Mouse (Mus musculus): Measurements from ENCODE around the gene Timm23.
"Not testable (repeated sequence)": the region's sequence is repeated elsewhere in the genome, so short reads cannot be mapped to it uniquely, and the experiment has no call there.

Timm23 gene

GRCm38 (mm10) chr14:32164173-32165051 lies 37.3 kb downstream of the Timm23 start:
- DNase-seq: no peak

DNA sequence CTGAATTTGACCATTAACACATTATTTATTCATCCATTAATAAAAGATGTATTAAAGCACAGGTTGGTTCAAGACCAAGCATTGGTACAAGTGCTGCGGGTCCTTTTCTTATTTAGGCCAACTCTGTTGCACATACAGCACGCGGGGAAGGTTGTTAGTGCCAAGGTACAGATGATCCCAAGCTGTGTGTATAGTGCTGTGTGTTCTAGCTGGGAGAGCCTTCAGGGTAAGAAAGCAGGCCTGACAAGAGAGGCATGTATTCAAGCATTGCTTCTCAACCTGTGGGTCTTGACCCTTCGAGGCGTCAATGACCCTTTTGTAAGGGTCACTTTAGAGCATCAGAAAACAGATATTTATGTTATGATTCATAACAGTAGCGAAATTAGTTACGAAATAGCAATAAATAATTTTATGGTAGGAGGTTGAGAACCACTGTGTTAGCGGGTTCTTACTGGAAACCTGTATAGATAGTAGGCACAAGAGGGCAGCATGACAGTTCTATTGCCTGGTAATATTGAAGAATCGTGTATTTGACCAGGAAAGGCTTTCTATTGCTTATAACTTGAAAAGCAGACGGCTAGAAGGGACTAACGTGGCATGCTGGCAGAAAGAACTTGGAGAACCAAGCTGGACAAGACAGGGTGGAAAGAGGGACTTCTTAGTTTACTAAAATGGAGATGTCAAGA lies 38.4 kb downstream of the Timm23 start:
- DNase-seq: no peak

- DNase-seq: no peak
Measured at GRCm38 (mm10) chr14:32162231-32162630, 39.5 kb downstream of the Timm23 start.

GRCm38 (mm10) chr14:32161090-32161885 lies 40.4 kb downstream of the Timm23 start:
- no peak for DNase-seq

DNA sequence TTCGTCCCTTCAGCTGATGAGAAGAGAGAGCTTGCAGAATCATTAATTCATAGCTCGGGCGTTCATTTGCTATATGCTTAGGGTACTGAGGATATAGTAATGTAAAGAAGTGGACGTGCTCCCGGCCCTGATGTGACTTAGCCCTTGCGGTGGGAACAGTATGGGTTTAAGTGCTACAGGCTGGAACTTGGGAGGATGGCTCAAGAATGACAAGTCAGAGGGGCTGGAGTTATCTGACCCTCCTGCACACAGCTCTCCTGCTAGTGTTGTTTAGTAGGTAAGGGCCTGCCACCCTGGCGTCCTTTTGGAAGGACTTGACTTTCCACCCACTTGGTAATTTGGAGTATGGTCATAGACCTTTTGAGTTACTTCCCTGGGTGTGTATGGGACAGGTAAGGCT lies 41.1 kb downstream of the Timm23 start:
- DNase-seq: no peak

- peak; percentile 98 for DNase-seq
Measured at GRCm38 (mm10) chr14:32159690-32160246, 41.9 kb downstream of the Timm23 start, which contains the start of gene Ncoa4. Gene Ncoa4 (plus strand): TSS chr14:32159865.

DNA sequence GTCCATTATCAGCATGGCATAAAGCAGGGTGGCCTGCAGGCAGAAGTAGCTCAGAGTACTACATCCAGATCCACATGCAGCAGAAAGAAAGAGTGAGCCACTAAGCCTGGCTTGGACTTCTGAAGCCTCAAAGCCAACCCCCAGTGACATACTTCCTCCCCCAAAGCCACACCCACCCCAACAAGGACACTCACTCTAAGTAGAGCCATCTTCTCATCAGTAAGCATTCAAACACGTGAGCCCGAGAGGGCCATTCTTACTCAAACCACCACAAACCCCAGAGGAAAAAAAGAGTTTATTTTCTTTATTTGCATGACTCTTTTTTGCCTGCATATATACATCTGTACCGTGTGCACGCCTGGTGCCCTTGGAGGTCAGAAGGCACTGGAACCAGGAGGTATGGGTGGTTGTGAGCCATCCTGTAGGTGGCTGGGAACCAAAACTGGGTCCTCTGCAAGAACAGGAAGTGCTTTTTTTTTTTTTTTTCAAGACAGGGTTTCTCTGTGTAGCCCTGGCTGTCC lies 42.5 kb downstream of the Timm23 start:
- no peak for DNase-seq

- DNase-seq: no peak
Measured at GRCm38 (mm10) chr14:32154758-32155157, 46.9 kb downstream of the Timm23 start.

DNA sequence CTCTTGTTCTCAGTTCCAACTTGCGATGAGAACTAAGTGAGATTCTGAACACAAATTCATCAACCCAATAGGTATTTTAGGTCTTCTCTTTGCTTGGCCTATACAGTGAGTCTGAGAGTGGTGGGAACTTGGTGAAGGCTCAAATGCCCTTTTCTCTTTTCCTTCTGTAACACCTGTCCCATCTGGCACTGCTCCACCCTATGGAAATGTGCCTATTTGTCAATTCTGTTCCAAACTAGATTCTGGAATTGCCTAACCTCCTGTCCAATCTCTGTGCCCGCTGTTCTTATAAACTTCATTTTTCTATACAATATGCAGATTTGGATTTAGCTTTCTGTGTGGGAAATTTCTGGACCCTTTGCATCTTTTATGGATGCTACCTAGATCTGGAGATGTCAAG lies 48.5 kb downstream of the Timm23 start:
- DNase-seq: no peak

GRCm38 (mm10) chr14:32152243-32152965 lies 49.3 kb downstream of the Timm23 start:
- DNase-seq: no peak

DNA sequence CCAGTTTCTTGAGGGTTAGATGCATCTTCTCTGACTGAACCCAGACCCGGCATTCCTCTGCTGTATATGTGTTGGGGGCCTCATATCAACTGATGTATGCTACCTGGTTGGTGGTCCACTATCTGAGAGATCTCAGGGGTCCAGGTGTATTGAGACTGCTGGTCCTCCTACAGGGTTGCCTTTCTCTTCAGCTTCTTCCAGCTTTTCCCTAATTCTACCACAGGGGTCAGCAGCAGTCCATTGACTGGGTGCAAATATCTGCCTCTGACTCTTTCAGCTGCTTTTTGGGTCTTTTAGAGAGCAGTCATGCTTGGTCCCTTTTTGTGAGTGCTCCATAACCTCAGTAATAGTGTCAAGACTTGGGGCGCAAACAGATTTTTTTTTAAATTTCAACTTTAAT lies 50.8 kb downstream of the Timm23 start:
- DNase-seq: no peak

DNA sequence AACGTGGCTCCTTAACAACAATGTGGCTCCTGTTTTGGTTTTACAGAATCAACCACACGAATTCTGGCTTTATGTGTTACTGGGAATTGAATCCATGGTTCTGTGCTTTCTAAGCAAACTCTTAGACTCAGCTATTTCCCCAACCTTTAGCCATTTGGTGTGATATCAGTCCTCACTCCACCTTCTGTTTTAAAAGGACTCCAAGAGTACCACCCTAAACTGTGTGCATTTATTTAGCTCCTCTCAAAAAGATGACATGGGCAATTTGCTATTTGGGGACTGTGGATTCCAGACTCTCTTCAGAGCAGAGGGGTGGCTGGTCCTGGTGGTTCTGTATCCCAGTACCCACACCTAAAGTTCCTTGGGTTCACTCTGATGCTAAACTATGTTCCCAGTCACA lies 55.1 kb downstream of the Timm23 start:
- no peak for DNase-seq

DNA sequence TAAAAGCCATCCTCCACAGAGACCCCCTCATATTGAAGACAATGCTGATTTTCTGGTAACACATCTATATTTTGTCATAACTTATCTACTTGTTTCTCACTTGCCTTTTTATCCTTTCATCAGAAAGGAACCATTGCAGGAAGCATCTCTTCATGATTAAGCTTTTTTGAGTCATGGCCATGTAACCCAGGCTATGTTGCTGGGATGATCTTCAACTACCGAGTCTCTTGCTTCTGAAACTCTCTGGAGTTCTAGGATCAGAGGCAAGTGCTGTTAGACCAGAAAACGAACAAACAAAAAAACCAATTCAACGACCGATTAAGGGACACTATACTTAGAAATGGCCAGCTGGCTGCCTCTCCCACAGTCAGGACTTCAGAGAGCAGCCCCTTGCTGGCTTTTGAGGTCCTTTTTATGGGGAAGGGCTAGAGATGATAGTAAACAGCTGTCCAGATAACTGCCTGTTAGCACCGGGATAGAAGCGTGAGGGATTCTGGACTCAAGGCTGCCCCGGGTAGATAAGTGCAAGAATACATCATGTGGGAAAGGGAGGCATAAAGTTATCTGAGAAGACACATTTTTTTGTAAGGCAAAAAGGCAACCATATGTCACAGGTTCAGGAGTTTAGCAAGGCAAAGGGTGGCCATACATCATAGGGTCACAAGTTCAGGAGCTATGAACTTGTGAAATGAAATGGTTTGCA lies 55.7 kb downstream of the Timm23 start:
- no peak for DNase-seq

GRCm38 (mm10) chr14:32145401-32145800 lies 56.3 kb downstream of the Timm23 start:
- DNase-seq: no peak

GRCm38 (mm10) chr14:32144734-32145133 lies 57.0 kb downstream of the Timm23 start:
- DNase-seq: no peak

DNA sequence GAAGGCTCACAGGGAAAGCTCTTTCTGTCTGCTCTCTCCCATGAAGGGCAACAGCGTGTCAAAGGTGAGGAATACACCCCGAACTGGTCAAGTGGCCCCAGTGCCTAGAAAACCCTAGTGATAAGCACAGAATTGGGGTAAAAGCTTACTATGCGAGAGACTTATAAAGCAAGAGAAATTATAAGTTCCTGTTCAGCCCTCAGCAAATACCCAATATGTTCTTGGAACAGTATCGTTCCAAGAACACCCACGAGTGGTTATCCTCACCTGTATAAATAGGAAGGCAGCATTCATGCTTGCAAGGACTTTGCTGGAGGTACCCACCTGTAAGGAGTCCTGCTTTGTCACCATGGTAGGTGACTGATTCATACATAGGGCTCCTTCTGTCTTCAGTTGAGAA lies 60.0 kb downstream of the Timm23 start, which contains the start of gene Msmb:
Msmb (plus strand) TSS at position 301 of the 400 bp plus-strand sequence.
- no peak for DNase-seq

GRCm38 (mm10) chr14:32140359-32140965 lies 61.2 kb downstream of the Timm23 start:
- no peak for DNase-seq

- DNase-seq: not testable (repeated sequence)
Measured at GRCm38 (mm10) chr14:32136467-32136866, 65.2 kb downstream of the Timm23 start.

GRCm38 (mm10) chr14:32134293-32134692 lies 67.4 kb downstream of the Timm23 start:
- DNase-seq: no peak

DNA sequence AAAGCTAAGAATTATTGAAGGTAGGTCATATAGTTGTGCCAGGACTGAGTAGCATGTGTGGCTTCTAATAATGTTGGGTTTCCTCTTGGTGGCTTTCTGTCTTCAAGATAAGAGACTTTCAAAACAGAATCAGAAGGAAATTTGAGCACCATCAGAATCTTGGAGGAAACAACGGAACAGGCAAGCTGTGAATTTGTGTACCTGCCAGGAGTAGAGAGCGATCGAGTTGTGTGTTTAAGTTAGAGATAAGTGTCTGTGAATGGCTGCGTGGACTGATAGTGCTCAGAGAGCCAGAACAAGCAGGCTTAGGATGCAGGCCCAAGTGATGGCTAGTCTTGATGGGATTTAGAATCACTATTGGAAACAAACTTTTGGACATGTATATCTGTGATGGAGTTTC lies 69.9 kb downstream of the Timm23 start:
- DNase-seq: no peak
